In genomic region chr6:71981450-71981849, GRCm38 (mm10) we compare ENCODE assay signal across 11 mouse cellular contexts.
DNase-seq lines count a peak whose midpoint lies in the region; ATAC-seq and TF ChIP-seq lines count a peak whose summit lies in the region.
"Had no signal": no experiment of that assay in that cellular context is flagged by ENCODE, and none has a peak within 500 bp of the region (broad histone marks: within the 10 kb centered on the region; RNA-seq: fewer than 3 reads in every experiment).

No protein-coding gene starts in this region.

- 57% methylated on average over 4 of the region's 4 CpGs for WGBS in heart, postnatal 0 days

- no peak overlapping the region for H3K4me2 ChIP-seq in heart, postnatal 0 days (ENCODE audit: low read depth, low read length)

- no peak for ATAC-seq in heart, postnatal 0 days (ENCODE audit: insufficient read depth, low read depth)
- peak; percentile 81 for ATAC-seq in megakaryocyte, adult 5-6 weeks (ENCODE audit: poor library complexity, severe bottlenecking)

- H3K4me3 ChIP-seq in heart, postnatal 0 days (ENCODE audit: low read depth, low read length) = no peak overlapping the region

- no peaks in the 10 kb centered on the region for H3K9me3 ChIP-seq in heart, postnatal 0 days (replicated peaks; ENCODE audit: control insufficient read depth, low read length)

- H3K9ac ChIP-seq in heart, postnatal 0 days (replicated peaks; ENCODE audit: low read depth, low read length) = no peak overlapping the region

- no peak for TF ChIP-seq CTCF in heart, postnatal 0 days (IDR thresholded peaks at IDR 0.05; ENCODE audit: low read depth)

- intact Hi-C loops in heart, postnatal 25 days (cut with DNase I) = no loop called here

- peaks cover 28% of the 10 kb centered on the region for H3K4me1 ChIP-seq in heart, postnatal 0 days (ENCODE audit: control insufficient read depth, insufficient read depth)

- H3K27me3 ChIP-seq in heart, postnatal 0 days (ENCODE audit: control insufficient read depth, insufficient read depth, low read length) = no peaks in the 10 kb centered on the region

- TF ChIP-seq EP300 in heart, postnatal 0 days (IDR thresholded peaks at IDR 0.05; ENCODE audit: low read depth) = no peak

- peaks cover 13% of the 10 kb centered on the region for H3K36me3 ChIP-seq in heart, postnatal 0 days (replicated peaks; ENCODE audit: control insufficient read depth, insufficient read depth, low read length)

- no peak for DNase-seq in heart, postnatal 0 days (ENCODE audit: low spot score)
- DNase-seq in heart, postnatal 25 days (ENCODE audit: low spot score) = no peak
- DNase-seq in thymus, postnatal 25 days = peak; percentile 9
- no peak for DNase-seq in thymus, postnatal 10 days (ENCODE audit: low spot score in 2 of 2)
- no peak for DNase-seq in embryo, embryonic 10 days (ENCODE audit: low spot score)
- DNase-seq in cerebellum, adult 11 months = no peak
- DNase-seq in urinary bladder, adult 18-20 months (ENCODE audit: low spot score in 2 of 2) = no peak
- DNase-seq: adrenal gland, postnatal 14 days; kidney, adult 11 months; lung, adult 18-20 months had no signal

- 0 out of 2 replicates have a peak overlapping the region, but pooled peaks have one; percentile 88 for H3K27ac ChIP-seq in heart, postnatal 0 days (ENCODE audit: low read depth)
